Mouse (Mus musculus) midbrain, postnatal 0 days (tissue): ENCODE results near the gene Defb23. TPM values are rescaled to one million over a fixed set of nuclear protein-coding genes. Genes with fewer than 3 reads are reported as not detected.

ENCODE experiments used
- ATAC-seq: fragments of 200-750 bp; cut with Nextera tagmentation; 2 replicates; pipeline ENCODE4 v1.8.0; 2017; ENCODE audit warnings: moderate number of reproducible peaks, mild to moderate bottlenecking, moderate TSS enrichment, moderate library complexity; ENCODE audit not compliant: low FRiP score
- DNase-seq: peaks from one replicate; pipeline ENCODE4 v3.0.0-alpha.2; 2015; ENCODE audit warnings: low spot score
- H3K27ac ChIP-seq: fragments of 300-500 bp; sonication (generic); 2 replicates; pipeline ENCODE4 v1.5.1; 2014; ENCODE audit warnings: low read depth, mild to moderate bottlenecking, low read length, mixed read lengths
- H3K27me3 ChIP-seq: fragments of 300-500 bp; sonication (generic); 2 replicates; pipeline ENCODE4 v1.6.1; 2014; ENCODE audit warnings: low read length, control low read depth, mixed read lengths; ENCODE audit not compliant: insufficient read depth
- H3K36me3 ChIP-seq: fragments of 300-500 bp; sonication (generic); 2 replicates; pipeline ENCODE4 v1.6.1; 2014; ENCODE audit warnings: low read length, control low read depth, mixed read lengths; ENCODE audit not compliant: insufficient read depth
- H3K4me1 ChIP-seq: fragments of 300-500 bp; sonication (generic); 2 replicates; pipeline ENCODE4 v1.6.1; 2014; ENCODE audit warnings: mild to moderate bottlenecking, control low read depth, antibody characterized with exemption, low read length, mixed read lengths; ENCODE audit not compliant: insufficient read depth
- H3K4me2 ChIP-seq: fragments of 300-500 bp; sonication (generic); 2 replicates; pipeline ENCODE4 v1.6.1; 2014; ENCODE audit warnings: low read depth, mild to moderate bottlenecking, low read length, mixed read lengths; ENCODE audit not compliant: poor library complexity, severe bottlenecking
- H3K4me3 ChIP-seq: fragments of 300-500 bp; sonication (generic); 2 replicates; pipeline ENCODE4 v1.5.1; 2014; ENCODE audit warnings: low read depth, mild to moderate bottlenecking, low read length, moderate library complexity
- H3K9ac ChIP-seq: fragments of 300-500 bp; sonication (generic); replicated peaks from 2 replicates; pipeline ENCODE4 v1.6.1; 2014; ENCODE audit warnings: mild to moderate bottlenecking, low read length, moderate library complexity, mixed read lengths; ENCODE audit not compliant: poor library complexity, severe bottlenecking
- H3K9me3 ChIP-seq: fragments of 300-500 bp; sonication (generic); 2 replicates; pipeline ENCODE4 v1.6.1; 2016; ENCODE audit warnings: low read length, control low read depth
- CTCF ChIP-seq: IDR thresholded peaks from 2 replicates; pipeline ENCODE4 v1.5.1; 2016; ENCODE audit warnings: antibody characterized with exemption, mild to moderate bottlenecking
- WGBS: fragments of 180-500 bp; shearing (Covaris S2); extraction: QIAGEN DNeasy Blood & Tissue Kit; methylation state at CpG from one replicate; pipeline ENCODE4 v1.1.7; 2014; 5-methylcytosine and 5-hydroxymethylcytosine counted together
- polyA plus RNA-seq: library from polyadenylated mRNA; unstranded; fragments of >200 nt; fragmentation: Nextera tagmentation; extraction: Ambion mirVana; gene quantifications from 2 replicates; pipeline ENCODE4 v1.2.1, GENCODE M21; 2015
- total RNA-seq: library from RNA; depleted of rRNA; stranded (reverse); fragments of >200 nt; gene quantifications from 2 replicates; pipeline ENCODE4 v1.2.3, GENCODE M21; 2014

Defb23 gene
- total and polyA plus RNA-seq, 2 experiments from 2014 or later, result not detected

GRCm38 (mm10) chr2:152413765-152414584 lies 50.4 kb downstream of the Defb23 start:
- ATAC-seq (peak; percentile 35), DNase-seq (no peak)
- Histone ChIP-seq H3K9me3 (no peaks in the 10 kb centered on the region), H3K36me3 (no peaks in the 10 kb centered on the region), H3K4me3 (peak overlapping the region; percentile 69), H3K4me2 (peak overlapping the region; percentile 78), H3K9ac (peak overlapping the region; percentile 90), H3K27ac (peak overlapping the region; percentile 96), H3K4me1 (peaks cover 11% of the 10 kb centered on the region; the same call in 1 of the 2 replicates), H3K27me3 (no peaks in the 10 kb centered on the region)
- no peak for TF ChIP-seq CTCF
- WGBS, result under 1% methylated on average over 84 of the region's 86 CpGs

DNA sequence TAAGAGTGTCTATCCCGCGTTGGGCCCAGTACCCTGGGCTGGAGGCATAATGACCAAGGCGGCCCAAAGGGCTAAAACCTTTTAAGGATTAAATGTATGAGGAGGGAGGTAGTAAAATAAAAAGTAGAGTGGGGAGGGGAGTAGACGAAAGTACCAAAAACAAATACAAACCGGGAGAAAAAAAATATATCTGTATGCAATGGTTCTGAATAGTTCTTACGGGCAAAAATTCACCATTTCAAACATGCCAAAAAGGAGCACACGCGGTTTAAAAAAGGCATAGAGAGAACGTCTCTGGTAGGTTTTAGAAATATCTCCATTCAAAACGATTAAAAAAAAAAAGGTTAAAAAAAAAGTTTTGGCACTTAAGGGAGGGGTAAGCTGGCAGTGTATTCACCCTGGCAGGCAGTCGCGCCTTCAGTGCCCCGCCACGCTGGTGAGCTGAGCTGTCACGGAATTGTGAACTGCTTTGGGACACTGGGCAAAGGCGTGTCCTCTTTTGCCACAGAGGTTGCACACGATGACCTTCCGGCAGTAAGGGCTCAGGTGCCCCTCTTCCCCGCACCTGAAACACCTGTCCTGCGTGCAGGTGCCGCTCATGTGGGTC lies 51.2 kb downstream of the Defb23 start:
- Histone ChIP-seq H3K9me3 (no peaks in the 10 kb centered on the region), H3K27ac (peak overlapping the region; percentile 96), H3K36me3 (no peaks in the 10 kb centered on the region), H3K27me3 (no peaks in the 10 kb centered on the region), H3K9ac (peak overlapping the region; percentile 90), H3K4me3 (peak overlapping the region; percentile 69), H3K4me1 (peaks cover 11% of the 10 kb centered on the region; the same call in 1 of the 2 replicates), H3K4me2 (peak overlapping the region; percentile 78)
- DNase-seq (no peak), ATAC-seq (no peak)
- WGBS, result 2% methylated on average over 21 of the region's 21 CpGs
- TF ChIP-seq CTCF, result no peak

- Histone ChIP-seq H3K27ac (peak overlapping the region; percentile 51; the same call in 1 of the 2 replicates), H3K9me3 (no peaks in the 10 kb centered on the region), H3K4me2 (peak overlapping the region; percentile 78), H3K27me3 (no peaks in the 10 kb centered on the region), H3K36me3 (no peaks in the 10 kb centered on the region), H3K9ac (no peak overlapping the region; the same call in 1 of the 2 replicates), H3K4me1 (peaks cover 11% of the 10 kb centered on the region; the same call in 1 of the 2 replicates), H3K4me3 (peak overlapping the region; percentile 69)
- TF ChIP-seq CTCF, result no peak
- ATAC-seq (no peak), DNase-seq (peak; percentile 55)
- 5% methylated on average over 15 of the region's 15 CpGs for WGBS
These were observed 51.8 kb downstream of the Defb23 start for GRCm38 (mm10) chr2:152412526-152413157.

DNA sequence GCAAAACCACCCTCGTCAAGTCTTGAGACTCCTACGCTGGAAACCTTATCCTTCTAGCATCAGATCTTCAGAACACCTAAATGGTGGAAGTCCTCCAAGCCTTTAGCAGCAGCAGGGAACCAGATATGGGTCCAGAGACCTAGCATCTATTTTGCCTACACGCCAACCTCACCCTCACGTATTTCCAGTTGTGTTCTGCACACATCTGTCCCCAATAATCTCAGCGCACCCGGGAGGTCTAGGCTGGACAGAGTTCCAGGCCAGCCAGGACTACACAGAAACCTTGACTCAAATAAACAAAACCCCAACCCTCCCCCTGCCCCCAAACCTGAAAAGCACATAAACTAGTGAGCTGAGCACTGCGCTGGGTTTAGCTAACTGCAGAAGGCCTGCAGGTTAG lies 52.9 kb downstream of the Defb23 start:
- 13% methylated on average over 7 of the region's 7 CpGs for WGBS
- H3K9ac ChIP-seq, result 0 out of 2 replicates have a peak overlapping the region, but pooled peaks have one; percentile 29
- ATAC-seq, result no peak
- no peak for DNase-seq
- no peaks in the 10 kb centered on the region for H3K27me3 ChIP-seq
- peak overlapping the region; percentile 77 for H3K27ac ChIP-seq
- TF ChIP-seq CTCF, result no peak
- peak overlapping the region; percentile 33 for H3K4me2 ChIP-seq
- H3K36me3 ChIP-seq, result no peaks in the 10 kb centered on the region
- H3K4me1 ChIP-seq, result peaks cover 11% of the 10 kb centered on the region; the same call in 1 of the 2 replicates
- H3K9me3 ChIP-seq, result no peaks in the 10 kb centered on the region
- H3K4me3 ChIP-seq, result peak overlapping the region; percentile 11; the same call in 1 of the 2 replicates

- Histone ChIP-seq H3K9me3 (no peaks in the 10 kb centered on the region), H3K4me3 (peak overlapping the region; percentile 11; the same call in 1 of the 2 replicates), H3K27ac (peak overlapping the region; percentile 77), H3K36me3 (no peaks in the 10 kb centered on the region), H3K27me3 (no peaks in the 10 kb centered on the region), H3K9ac (no peak overlapping the region), H3K4me2 (peak overlapping the region; percentile 33), H3K4me1 (peaks cover 11% of the 10 kb centered on the region; the same call in 1 of the 2 replicates)
- WGBS, result 3% methylated on average over 15 of the region's 15 CpGs
- ATAC-seq (peak; percentile 31), DNase-seq (peak; percentile 86)
- TF ChIP-seq CTCF, result no peak; the same call in 1 of the 2 replicates
These were observed 53.4 kb downstream of the Defb23 start for GRCm38 (mm10) chr2:152410971-152411371.
